Mouse (Mus musculus): Measurements from ENCODE around the gene Hist1h3d.
"Not testable (repeated sequence)": the region's sequence is repeated elsewhere in the genome, so short reads cannot be mapped to it uniquely, and the experiment has no call there.

GRCm38 (mm10) chr13:23591886-23592285, 16.3 kb downstream of the Hist1h3d start:
- not testable (repeated sequence) for TF ChIP-seq FLI1 (IDR thresholded peaks at IDR 0.05; ENCODE audit: low read length); GATA1 (IDR thresholded peaks at IDR 0.05; ENCODE audit: borderline replicate concordance, low read length)
